Mouse (Mus musculus) cerebellum, adult 9-10 months (tissue): ENCODE data around the gene Tas2r135.
A peak's percentile ranks its signal among the peaks of the same experiment; 100 is the strongest.

Experiments
- DNase-seq: peaks from one replicate; pipeline ENCODE4 v3.0.0; 2022

The Tas2r135 gene

DNA sequence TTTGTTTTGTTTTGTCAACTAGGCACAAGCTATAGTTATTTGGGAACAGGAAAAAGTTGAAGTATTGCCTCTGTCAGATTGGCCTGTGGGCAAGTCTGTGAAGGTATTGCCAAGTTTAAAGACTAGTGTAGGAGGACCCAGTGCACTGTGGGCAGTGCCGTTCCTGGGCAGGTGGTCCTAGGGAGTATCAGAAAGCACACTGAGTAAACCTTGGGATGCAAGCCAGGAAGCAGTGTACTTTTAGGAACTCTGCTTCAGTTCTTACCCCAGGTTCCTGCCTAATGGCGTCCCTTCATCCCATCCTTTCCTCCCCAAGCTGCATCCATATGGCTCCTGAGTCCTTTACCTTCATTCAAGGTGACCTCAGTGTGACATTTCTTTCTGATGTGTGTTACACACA lies 30.1 kb upstream of the Tas2r135 start:
- DNase-seq: no peak

DNA sequence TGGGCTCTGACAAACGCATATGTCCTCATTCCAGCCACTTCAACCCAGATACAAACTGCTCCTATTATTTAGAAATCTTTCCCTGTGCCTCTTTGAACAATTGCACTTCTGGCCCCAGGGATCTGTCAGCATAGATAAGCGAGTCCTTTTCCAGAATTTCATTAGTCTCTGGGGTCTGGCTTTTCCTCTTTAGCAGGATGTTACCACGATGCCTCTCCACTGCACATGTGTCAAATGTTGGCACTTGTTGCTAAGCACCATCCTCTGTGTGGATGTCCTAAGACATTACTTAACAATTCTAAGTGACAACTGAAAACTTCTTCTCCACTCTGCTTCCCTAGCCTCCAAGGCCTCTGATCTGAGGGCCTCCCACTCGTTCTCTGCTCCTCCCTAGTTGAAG lies 29.2 kb upstream of the Tas2r135 start:
- DNase-seq: no peak

GRCm38 (mm10) chr6:42376504-42377019 lies 28.7 kb upstream of the Tas2r135 start:
- DNase-seq: no peak

DNA sequence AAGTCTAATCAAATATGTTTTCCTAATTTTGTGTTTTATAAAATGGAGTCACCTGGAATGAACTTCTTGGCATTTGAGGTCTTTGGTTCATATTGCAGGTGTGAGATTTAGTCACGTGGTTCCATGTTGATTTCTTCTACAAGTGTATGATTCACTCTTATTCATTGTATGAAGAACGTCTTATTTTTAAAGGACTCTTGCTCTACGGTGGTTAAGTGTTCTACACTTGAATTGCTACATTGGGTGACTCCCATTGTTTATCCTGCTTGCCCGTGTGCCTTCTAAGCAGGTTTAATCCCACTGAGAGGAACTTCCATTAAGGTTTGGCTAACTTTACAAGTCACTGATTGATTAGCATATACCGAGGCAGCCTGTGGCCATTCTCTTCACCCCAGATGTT lies 28.0 kb upstream of the Tas2r135 start:
- no peak for DNase-seq

- DNase-seq: no peak
These were observed 25.7 kb upstream of the Tas2r135 start for GRCm38 (mm10) chr6:42379551-42379950.

DNA sequence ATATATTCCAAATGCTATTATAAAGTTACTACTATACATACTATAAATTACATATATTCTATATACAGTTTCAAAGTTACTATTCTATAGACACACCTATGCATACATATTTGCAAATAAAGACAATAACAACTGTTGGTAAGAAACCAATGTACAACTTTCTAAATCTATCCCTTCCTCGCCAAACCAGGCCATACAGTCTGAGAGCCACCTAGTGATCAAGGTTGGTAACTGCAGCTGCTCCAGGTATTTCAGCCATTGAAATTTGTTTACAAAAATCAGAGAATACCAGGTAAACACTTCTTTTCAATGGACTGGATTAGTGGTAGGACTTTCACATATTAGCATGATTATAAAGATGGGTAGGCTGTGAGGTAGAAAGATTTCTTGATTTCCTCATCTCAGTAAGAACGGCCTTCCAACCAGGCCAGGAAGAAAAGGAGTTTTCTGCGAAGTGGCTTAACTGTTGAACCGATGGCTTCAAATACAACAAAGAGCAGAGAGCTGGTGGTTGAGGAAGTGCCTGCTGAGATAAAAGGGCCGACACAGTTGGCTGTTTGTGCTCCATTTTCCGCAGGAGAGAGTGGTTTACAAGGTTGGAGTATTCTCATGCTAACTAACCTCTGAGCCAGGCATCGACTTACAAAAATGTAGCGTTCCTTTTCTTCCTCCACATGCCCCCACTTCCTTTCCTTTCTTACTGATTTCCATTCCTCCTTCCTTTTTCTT lies 24.7 kb upstream of the Tas2r135 start:
- peak; percentile 72 for DNase-seq

DNA sequence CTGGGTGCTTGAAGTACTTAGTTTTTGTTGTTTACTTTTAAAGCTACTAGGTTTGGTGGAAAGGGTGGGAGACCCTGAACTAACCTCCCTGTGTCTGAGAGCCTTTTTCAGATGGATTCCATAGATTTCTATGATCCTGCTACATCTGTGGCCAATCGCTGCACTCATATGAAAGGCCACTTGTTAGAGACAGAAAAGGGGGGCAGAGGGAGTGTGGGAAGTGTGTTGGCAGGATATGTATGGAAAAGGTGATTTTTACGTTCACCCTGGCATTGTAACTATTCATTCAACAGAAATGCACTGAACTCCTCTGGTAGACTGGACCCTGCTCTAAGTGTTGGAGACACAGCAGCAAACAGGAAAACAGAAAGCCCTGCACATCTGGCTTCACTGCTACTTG lies 24.0 kb upstream of the Tas2r135 start:
- no peak for DNase-seq

DNA sequence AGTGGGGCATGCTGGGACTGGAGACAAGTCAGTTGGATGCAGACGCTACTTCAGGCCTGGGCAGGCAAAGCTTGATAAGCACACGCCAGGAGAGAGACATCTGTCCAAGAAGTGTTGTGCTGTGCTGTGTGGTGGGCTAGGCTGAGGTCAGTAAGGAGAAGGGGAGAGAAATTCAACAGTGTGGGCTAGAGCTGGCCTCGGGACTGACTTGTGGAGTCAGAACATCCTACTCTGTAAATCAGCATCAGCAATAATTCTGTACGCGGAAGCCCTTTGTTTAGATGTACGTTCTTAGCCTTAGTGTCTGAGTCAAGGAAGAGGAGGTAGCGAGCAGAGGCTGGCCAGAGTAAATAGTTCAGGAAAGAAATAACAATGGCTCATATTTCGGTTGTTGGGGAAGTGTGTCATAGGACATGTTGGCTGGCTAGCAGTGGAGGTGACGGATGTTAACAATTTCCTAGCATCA lies 23.3 kb upstream of the Tas2r135 start:
- DNase-seq: no peak

DNA sequence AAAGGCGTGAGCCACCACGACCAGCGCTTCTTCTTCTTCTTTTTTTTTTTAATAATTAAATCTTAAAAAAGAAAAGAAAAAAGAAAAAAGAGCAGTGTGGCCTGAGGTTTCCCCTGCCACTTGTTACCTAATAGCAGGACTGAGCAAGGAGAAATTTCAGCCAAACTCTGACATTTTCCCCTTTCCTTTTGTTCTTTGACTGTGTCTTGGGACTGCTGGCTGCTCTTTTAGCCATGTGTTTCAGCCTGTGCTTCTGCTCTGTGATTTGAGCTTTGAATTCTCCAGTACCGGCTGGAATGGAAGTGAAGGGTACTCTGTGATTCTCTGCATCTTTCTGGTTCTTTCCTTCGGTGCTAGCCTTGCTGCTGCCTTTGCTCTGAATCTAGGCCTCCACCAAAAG lies 21.9 kb upstream of the Tas2r135 start:
- DNase-seq: no peak

- no peak for DNase-seq
These were observed 19.6 kb upstream of the Tas2r135 start for GRCm38 (mm10) chr6:42385635-42386034.

DNA sequence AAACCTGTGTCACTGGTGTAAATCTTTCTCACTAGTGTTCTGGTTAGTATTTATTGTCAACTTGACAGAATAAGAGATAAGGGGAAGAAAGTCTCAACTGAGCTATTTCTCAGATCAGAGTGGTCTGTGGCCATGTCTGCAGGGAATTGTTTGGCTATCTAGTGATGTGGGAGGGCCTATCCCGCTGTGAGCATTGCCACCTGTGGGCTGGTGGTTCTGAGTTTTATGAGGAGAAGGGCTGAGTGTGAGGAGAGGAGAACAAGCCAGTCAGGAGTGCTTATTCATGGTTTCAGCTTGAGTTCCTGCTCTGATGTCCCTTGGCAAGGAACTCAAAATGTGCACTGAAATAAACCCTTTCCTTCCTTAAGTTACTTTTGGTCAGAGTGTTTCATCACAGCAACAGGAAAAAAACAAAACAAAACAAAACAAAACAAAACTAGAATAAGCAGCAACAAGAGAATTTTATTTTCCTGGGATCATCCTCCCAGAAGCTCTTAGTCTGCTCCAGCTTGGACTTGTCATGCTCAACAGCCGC lies 13.4 kb upstream of the Tas2r135 start:
- DNase-seq: no peak

DNA sequence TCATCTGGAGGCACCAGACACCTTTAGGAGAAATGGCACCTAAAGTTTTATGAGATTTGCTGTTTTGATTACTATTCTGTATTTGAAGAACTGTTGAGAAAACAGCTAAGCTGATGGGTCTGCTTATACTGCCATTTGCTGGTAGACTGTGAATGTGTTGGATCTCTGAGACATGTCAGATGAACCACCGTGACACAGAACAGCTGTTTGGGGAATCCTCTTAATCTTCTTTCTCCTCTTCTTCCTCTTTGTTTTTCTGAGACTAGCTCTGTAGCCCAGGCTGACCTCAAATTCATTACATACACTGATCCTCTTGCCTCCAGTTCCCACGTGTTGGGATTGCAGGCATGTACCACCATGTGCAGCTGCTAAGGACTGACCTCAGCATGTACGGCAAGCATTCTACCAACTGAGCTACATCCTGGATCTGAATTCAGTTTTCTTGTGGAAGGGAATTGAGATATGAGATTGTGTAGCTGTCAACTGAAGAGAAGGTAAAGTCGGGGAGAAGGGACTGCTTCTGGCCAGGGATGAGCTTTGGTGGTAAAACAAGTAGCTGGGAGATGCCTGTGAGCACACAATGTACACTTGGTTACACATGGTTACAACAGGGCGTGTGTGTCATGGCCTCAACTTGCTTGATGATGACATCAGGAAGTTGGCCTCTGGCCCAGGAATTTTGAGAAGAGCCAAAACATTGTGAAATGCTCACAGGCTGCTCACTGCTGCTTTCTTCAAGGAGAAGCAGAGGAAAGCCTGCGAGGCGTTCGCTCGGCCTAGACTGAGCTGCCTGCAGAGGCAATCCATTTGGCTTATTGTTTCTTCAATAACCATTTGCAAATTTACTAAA lies 9.0 kb upstream of the Tas2r135 start:
- peak; percentile 38 for DNase-seq

DNA sequence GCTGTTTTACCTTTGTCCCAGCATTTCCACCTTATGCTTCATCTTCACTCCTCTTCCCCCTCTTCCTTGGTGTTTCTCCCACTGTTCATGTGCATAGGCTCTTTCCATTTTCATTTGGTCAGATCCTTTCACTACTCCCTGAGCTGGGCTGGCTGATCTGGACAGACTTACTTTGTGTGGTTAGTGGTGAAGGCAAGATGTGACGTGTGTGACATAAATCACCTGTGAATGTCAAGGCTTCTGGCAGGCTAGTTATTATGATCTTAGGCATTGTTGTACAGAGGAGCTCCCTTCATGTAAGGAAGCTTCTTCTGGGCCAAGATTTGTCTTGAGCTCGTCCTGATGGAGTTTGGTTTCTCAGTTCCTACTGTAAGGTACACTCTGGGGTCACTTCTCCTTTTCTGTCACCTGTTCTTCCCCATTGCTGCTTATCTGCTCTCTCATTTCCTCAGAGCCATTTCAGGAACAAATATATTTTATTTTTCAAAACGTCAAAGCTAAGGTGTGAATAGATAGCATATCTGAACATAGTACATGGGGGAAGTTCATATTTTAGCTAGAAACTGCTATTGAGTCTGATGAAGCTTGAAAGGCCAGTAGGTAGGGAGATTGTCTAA lies 8.1 kb upstream of the Tas2r135 start:
- DNase-seq: no peak

DNA sequence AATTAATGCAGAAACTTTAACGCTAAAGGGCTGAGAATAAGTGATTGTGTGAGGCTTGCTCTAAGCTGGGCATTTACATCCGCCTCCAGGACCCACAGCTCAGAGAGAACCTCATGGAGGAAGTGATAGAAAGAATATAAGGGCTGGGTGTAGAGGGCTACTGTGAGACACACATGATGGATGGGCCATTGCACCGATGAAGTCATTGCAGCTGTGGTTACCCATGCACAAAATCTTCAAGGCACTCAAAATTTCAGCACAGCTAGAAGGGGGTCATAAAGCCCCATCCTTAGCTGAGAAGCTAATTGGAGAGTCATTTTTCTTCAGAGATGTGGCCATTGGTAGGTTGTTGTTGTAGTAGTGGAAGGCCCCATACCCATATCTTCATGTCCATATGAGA lies 6.9 kb upstream of the Tas2r135 start:
- no peak for DNase-seq

- no peak for DNase-seq
These were observed 6.2 kb upstream of the Tas2r135 start for GRCm38 (mm10) chr6:42398998-42399397.

GRCm38 (mm10) chr6:42399938-42400337 lies 5.3 kb upstream of the Tas2r135 start, which contains the start of gene Tas2r143:
TSS of gene Tas2r143 (plus strand) at chr6:42400238.
- no peak for DNase-seq

- DNase-seq: no peak
These were observed 14.2 kb downstream of the Tas2r135 start for GRCm38 (mm10) chr6:42419443-42419842.

- DNase-seq: no peak
These were observed 16.2 kb downstream of the Tas2r135 start for GRCm38 (mm10) chr6:42421439-42421838.

DNA sequence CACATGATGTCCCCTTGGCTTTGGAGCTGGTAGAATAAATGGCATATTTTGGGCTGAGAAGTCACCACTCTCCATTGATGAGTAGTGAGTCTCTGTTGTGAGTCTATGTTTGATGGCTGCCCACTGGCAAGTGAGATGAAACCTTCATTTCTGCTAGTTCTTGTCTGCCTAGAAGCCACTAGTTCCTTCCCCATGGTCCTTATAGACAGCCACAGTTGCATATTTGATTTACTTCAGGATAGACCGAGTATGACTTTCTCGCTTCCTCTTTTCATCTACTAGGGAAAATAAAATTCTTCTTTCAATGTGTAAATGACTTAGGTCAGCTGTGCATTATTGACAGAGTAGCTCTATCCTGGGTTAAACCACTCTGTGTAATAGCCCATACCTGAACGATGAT lies 19.2 kb downstream of the Tas2r135 start:
- DNase-seq: no peak

DNA sequence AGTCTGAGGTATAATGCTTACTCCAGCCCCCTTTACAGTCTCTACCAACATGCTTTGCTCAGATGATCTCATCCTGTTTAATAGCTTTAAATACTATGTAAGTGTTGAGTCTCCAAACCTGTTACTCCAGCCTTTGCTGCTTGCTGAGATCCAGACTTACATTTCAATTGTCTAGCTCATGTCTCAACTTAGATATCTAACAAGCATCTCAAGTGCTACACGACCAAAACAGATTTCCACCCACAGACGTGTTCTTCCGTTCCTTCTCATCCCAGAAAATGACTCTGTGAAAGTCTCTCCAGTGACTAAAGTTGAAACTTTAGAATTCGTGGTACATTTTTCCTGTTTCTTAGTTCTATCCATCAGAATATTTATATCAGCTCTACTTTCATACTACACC lies 21.1 kb downstream of the Tas2r135 start:
- DNase-seq: no peak

GRCm38 (mm10) chr6:42433554-42433953 lies 28.3 kb downstream of the Tas2r135 start:
- no peak for DNase-seq

DNA sequence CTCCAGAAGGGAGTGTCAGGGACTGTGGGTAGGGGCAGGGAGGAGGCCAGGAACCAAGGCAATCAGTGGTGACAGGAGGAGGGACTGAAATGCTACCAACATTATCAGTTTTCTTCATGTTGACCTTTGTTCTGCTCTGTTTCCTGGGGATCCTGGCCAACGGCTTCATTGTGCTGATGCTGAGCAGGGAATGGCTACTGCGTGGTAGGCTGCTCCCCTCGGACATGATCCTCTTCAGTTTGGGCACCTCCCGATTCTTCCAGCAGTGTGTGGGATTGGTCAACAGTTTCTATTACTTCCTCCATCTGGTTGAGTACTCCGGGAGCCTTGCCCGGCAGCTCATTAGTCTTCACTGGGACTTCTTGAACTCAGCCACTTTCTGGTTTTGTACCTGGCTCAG lies 29.2 kb downstream of the Tas2r135 start, which contains the start of gene Tas2r126:
Tas2r126 (plus strand) TSS at position 90 of the 400 bp plus-strand sequence.
- no peak for DNase-seq

DNA sequence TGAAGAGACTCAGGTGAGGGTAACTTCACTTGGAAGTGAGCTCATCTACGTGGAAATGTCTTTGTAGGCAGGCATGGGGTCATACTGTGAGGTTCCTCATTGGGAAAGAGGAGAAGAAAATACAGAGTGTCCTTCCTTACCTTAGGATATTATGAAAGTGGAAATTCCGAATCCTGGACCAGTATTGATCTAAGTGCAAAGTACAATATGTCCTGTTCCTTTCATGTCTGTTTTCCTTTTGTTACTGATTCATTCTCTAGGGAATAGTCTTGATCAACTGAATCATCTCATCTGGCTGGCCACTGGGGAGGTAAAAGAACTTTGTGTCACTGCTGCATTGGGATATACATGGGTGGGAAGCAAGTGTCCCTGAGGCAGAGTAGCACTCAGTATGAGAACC lies 30.3 kb downstream of the Tas2r135 start:
- DNase-seq: no peak
